Mouse (Mus musculus) forebrain, embryonic 15.5 days (tissue): Measurements from ENCODE around the gene Dusp14. TPM values are rescaled to one million over a fixed set of nuclear protein-coding genes. Genes with fewer than 3 reads are reported as not detected.
A peak's percentile ranks its signal among the peaks of the same experiment; 100 is the strongest.

Experiments used
- ATAC-seq: fragments of 200-750 bp; cut with Nextera tagmentation; replicated peaks from 2 replicates; pipeline ENCODE4 v1.8.0; 2017; ENCODE audit warnings: mild to moderate bottlenecking, moderate TSS enrichment, moderate library complexity
- H3K27ac ChIP-seq: fragments of 300-500 bp; sonication (generic); replicated peaks from 2 replicates; pipeline ENCODE4 v1.5.1; 2015; ENCODE audit warnings: mild to moderate bottlenecking, inconsistent platforms
- H3K27me3 ChIP-seq: fragments of 300-500 bp; sonication (generic); 2 replicates; pipeline ENCODE4 v1.6.1; 2015; ENCODE audit warnings: inconsistent platforms
- H3K36me3 ChIP-seq: fragments of 300-500 bp; sonication (generic); 2 replicates; pipeline ENCODE4 v1.6.1; 2015; ENCODE audit warnings: mild to moderate bottlenecking, inconsistent platforms
- H3K4me1 ChIP-seq: fragments of 300-500 bp; sonication (generic); 2 replicates; pipeline ENCODE4 v1.6.1; 2015; ENCODE audit warnings: inconsistent platforms
- H3K4me2 ChIP-seq: fragments of 300-500 bp; sonication (generic); replicated peaks from 2 replicates; pipeline ENCODE4 v1.6.1; 2015; ENCODE audit warnings: mild to moderate bottlenecking, inconsistent platforms
- H3K4me3 ChIP-seq: fragments of 300-500 bp; sonication (generic); 2 replicates; pipeline ENCODE4 v1.5.1; 2015; ENCODE audit warnings: mild to moderate bottlenecking, inconsistent platforms
- H3K9ac ChIP-seq: fragments of 300-500 bp; sonication (generic); replicated peaks from 2 replicates; pipeline ENCODE4 v1.6.1; 2015; ENCODE audit warnings: mild to moderate bottlenecking, inconsistent platforms
- H3K9me3 ChIP-seq: fragments of 300-500 bp; sonication (generic); 2 replicates; pipeline ENCODE4 v1.6.1; 2016; ENCODE audit warnings: inconsistent platforms
- WGBS: fragments of 180-500 bp; shearing (Covaris S2); methylation state at CpG from one replicate; pipeline ENCODE4 v1.1.7; 2015; ENCODE audit warnings: mixed read lengths; 5-methylcytosine and 5-hydroxymethylcytosine counted together
- polyA plus RNA-seq: library from polyadenylated mRNA; unstranded; fragments of >200 nt; fragmentation: Nextera tagmentation; extraction: Ambion mirVana; gene quantifications from 2 replicates; pipeline ENCODE4 v1.2.1, GENCODE M21; 2015

Gene Dusp14
- polyA plus RNA-seq, 1 experiment from 2014 or later, result 31.7 TPM

GRCm38 (mm10) chr11:84040621-84041020 is 28.4 kb downstream of the Dusp14 start:
- no peak overlapping the region for H3K27ac ChIP-seq
- no peaks in the 10 kb centered on the region for H3K27me3 ChIP-seq

GRCm38 (mm10) chr11:84033671-84034070 is 35.4 kb downstream of the Dusp14 start:
- ATAC-seq, result no peak
- Histone ChIP-seq H3K27me3 (no peaks in the 10 kb centered on the region), H3K4me2 (no peak overlapping the region), H3K36me3 (peaks cover 47% of the 10 kb centered on the region), H3K9me3 (no peaks in the 10 kb centered on the region), H3K27ac (no peak overlapping the region), H3K9ac (no peak overlapping the region), H3K4me1 (peaks cover 3% of the 10 kb centered on the region; the same call in 1 of the 2 replicates), H3K4me3 (no peak overlapping the region)
- 93% methylated on average over 5 of the region's 5 CpGs for WGBS

More at GRCm38 (mm10) chr11:84040621-84041020, 28.4 kb downstream of the Dusp14 start:
- no peak overlapping the region for H3K4me3 ChIP-seq
- H3K9ac ChIP-seq, result no peak overlapping the region
- H3K4me1 ChIP-seq, result peaks cover 29% of the 10 kb centered on the region
- no peak overlapping the region for H3K4me2 ChIP-seq
- peaks cover 25% of the 10 kb centered on the region for H3K36me3 ChIP-seq
- H3K9me3 ChIP-seq, result no peaks in the 10 kb centered on the region
- no peak for ATAC-seq
- WGBS, result 51% methylated on average over 6 of the region's 6 CpGs

GRCm38 (mm10) chr11:84032559-84032958 is 36.5 kb downstream of the Dusp14 start:
- Histone ChIP-seq H3K4me3 (no peak overlapping the region), H3K4me2 (no peak overlapping the region), H3K36me3 (peaks cover 52% of the 10 kb centered on the region), H3K9ac (no peak overlapping the region), H3K4me1 (peaks cover 12% of the 10 kb centered on the region), H3K27me3 (no peaks in the 10 kb centered on the region), H3K27ac (no peak overlapping the region), H3K9me3 (no peaks in the 10 kb centered on the region)
- 92% methylated on average over 5 of the region's 5 CpGs for WGBS
- no peak for ATAC-seq

- Histone ChIP-seq H3K4me3 (no peak overlapping the region), H3K9ac (no peak overlapping the region), H3K27me3 (no peaks in the 10 kb centered on the region), H3K4me1 (peaks cover 12% of the 10 kb centered on the region), H3K4me2 (no peak overlapping the region), H3K27ac (no peak overlapping the region), H3K9me3 (no peaks in the 10 kb centered on the region), H3K36me3 (peaks cover 58% of the 10 kb centered on the region)
- WGBS, result 55% methylated on average over 9 of the region's 9 CpGs
- ATAC-seq, result no peak
Observed at GRCm38 (mm10) chr11:84031971-84032370, 37.1 kb downstream of the Dusp14 start.

GRCm38 (mm10) chr11:84028271-84029028 is 40.6 kb downstream of the Dusp14 start:
- Histone ChIP-seq H3K4me1 (peaks cover 12% of the 10 kb centered on the region), H3K9ac (no peak overlapping the region), H3K4me3 (no peak overlapping the region), H3K4me2 (no peak overlapping the region), H3K27me3 (no peaks in the 10 kb centered on the region), H3K27ac (peak overlapping the region; percentile 70), H3K36me3 (peaks cover 80% of the 10 kb centered on the region), H3K9me3 (no peaks in the 10 kb centered on the region)
- WGBS, result 75% methylated on average over 9 of the region's 9 CpGs
- ATAC-seq, result no peak

GRCm38 (mm10) chr11:84027231-84027630 is 41.8 kb downstream of the Dusp14 start:
- Histone ChIP-seq H3K27ac (peak overlapping the region; percentile 70; the same call in 1 of the 2 replicates), H3K36me3 (peaks cover 80% of the 10 kb centered on the region), H3K4me2 (no peak overlapping the region), H3K4me1 (peaks cover 12% of the 10 kb centered on the region), H3K4me3 (no peak overlapping the region), H3K27me3 (no peaks in the 10 kb centered on the region), H3K9me3 (no peaks in the 10 kb centered on the region), H3K9ac (no peak overlapping the region)
- 96% methylated on average over 5 of the region's 5 CpGs for WGBS
- ATAC-seq, result no peak

GRCm38 (mm10) chr11:84016810-84017508 is 52.1 kb downstream of the Dusp14 start:
- H3K9ac ChIP-seq, result no peak overlapping the region
- peaks cover 34% of the 10 kb centered on the region for H3K36me3 ChIP-seq
- H3K27ac ChIP-seq, result no peak overlapping the region
- H3K4me2 ChIP-seq, result no peak overlapping the region
- H3K9me3 ChIP-seq, result no peaks in the 10 kb centered on the region
- H3K27me3 ChIP-seq, result no peaks in the 10 kb centered on the region
- 91% methylated on average over 7 of the region's 7 CpGs for WGBS
- H3K4me3 ChIP-seq, result no peak overlapping the region
- peaks cover 27% of the 10 kb centered on the region for H3K4me1 ChIP-seq
- no peak for ATAC-seq

GRCm38 (mm10) chr11:84016147-84016809 is 52.8 kb downstream of the Dusp14 start:
- Histone ChIP-seq H3K36me3 (peaks cover 27% of the 10 kb centered on the region), H3K4me3 (no peak overlapping the region), H3K27me3 (no peaks in the 10 kb centered on the region), H3K9ac (no peak overlapping the region), H3K4me2 (no peak overlapping the region), H3K27ac (no peak overlapping the region), H3K4me1 (peaks cover 34% of the 10 kb centered on the region), H3K9me3 (no peaks in the 10 kb centered on the region)
- ATAC-seq, result no peak
- WGBS, result 92% methylated on average over 6 of the region's 6 CpGs

GRCm38 (mm10) chr11:84013105-84013504 is 56.0 kb downstream of the Dusp14 start:
- Histone ChIP-seq H3K4me3 (no peak overlapping the region), H3K4me1 (peaks cover 51% of the 10 kb centered on the region), H3K27me3 (no peaks in the 10 kb centered on the region), H3K27ac (peak overlapping the region; percentile 87), H3K4me2 (no peak overlapping the region), H3K9ac (no peak overlapping the region), H3K36me3 (peaks cover 30% of the 10 kb centered on the region), H3K9me3 (no peaks in the 10 kb centered on the region)
- 15% methylated on average over 7 of the region's 7 CpGs for WGBS
- 0 out of 2 replicates have a peak, but pooled peaks have one; percentile 52 for ATAC-seq

- H3K9me3 ChIP-seq, result no peaks in the 10 kb centered on the region
- WGBS, result 16% methylated on average over 2 of the region's 2 CpGs
- H3K4me3 ChIP-seq, result 0 out of 2 replicates have a peak overlapping the region, but pooled peaks have one; percentile 8
- H3K9ac ChIP-seq, result peak overlapping the region; percentile 23; the same call in 1 of the 2 replicates
- peak overlapping the region; percentile 27 for H3K4me2 ChIP-seq
- H3K36me3 ChIP-seq, result peaks cover 28% of the 10 kb centered on the region
- H3K27me3 ChIP-seq, result no peaks in the 10 kb centered on the region
- peaks cover 51% of the 10 kb centered on the region for H3K4me1 ChIP-seq
- H3K27ac ChIP-seq, result peak overlapping the region; percentile 87
- ATAC-seq, result no peak
Observed at GRCm38 (mm10) chr11:84011576-84011975, 57.5 kb downstream of the Dusp14 start.

- Histone ChIP-seq H3K4me3 (0 out of 2 replicates have a peak overlapping the region, but pooled peaks have one; percentile 8), H3K9me3 (no peaks in the 10 kb centered on the region), H3K4me1 (peaks cover 51% of the 10 kb centered on the region), H3K27me3 (no peaks in the 10 kb centered on the region), H3K9ac (peak overlapping the region; percentile 23; the same call in 1 of the 2 replicates), H3K27ac (peak overlapping the region; percentile 87), H3K4me2 (peak overlapping the region; percentile 27), H3K36me3 (peaks cover 32% of the 10 kb centered on the region)
- no peak; the same call in 1 of the 2 replicates for ATAC-seq
- 11% methylated on average over 12 of the region's 12 CpGs for WGBS
Observed at GRCm38 (mm10) chr11:84011050-84011449, 58.0 kb downstream of the Dusp14 start.

- H3K9me3 ChIP-seq, result no peaks in the 10 kb centered on the region
- peak overlapping the region; percentile 87 for H3K27ac ChIP-seq
- H3K27me3 ChIP-seq, result no peaks in the 10 kb centered on the region
- peaks cover 39% of the 10 kb centered on the region for H3K36me3 ChIP-seq
- peaks cover 51% of the 10 kb centered on the region for H3K4me1 ChIP-seq
- no peak for ATAC-seq
- WGBS, result 38% methylated on average over 9 of the region's 9 CpGs
- H3K4me3 ChIP-seq, result no peak overlapping the region
- H3K9ac ChIP-seq, result peak overlapping the region; percentile 23; the same call in 1 of the 2 replicates
- no peak overlapping the region for H3K4me2 ChIP-seq
Observed at GRCm38 (mm10) chr11:84010411-84010810, 58.6 kb downstream of the Dusp14 start.
